Mouse (Mus musculus) G1E (cell line): ENCODE data around the gene Celf2. TPM values are rescaled to one million over a fixed set of nuclear protein-coding genes. Genes with fewer than 3 reads are reported as not detected.

Experiments
- ATAC-seq: 2 replicates; pipeline ENCODE4 v1.8.0; 2016; ENCODE audit warnings: mild to moderate bottlenecking; ENCODE audit not compliant: insufficient number of reproducible peaks, poor library complexity, low FRiP score, severe bottlenecking; ENCODE audit errors: extremely low read depth
- DNase-seq: peaks from one replicate; pipeline ENCODE4 v3.0.0; 2012; ENCODE audit warnings: low spot score
- H3K27me3 ChIP-seq: 2 replicates; pipeline ENCODE4 v1.6.1; 2012; ENCODE audit warnings: mild to moderate bottlenecking, low read length, inconsistent platforms; ENCODE audit not compliant: insufficient read depth
- H3K36me3 ChIP-seq: replicated peaks from 2 replicates; pipeline ENCODE3; 2012; ENCODE audit warnings: mild to moderate bottlenecking, inconsistent platforms
- H3K4me1 ChIP-seq: 2 replicates; pipeline ENCODE4 v1.6.1; 2012; ENCODE audit warnings: low read depth, low read length, inconsistent platforms, mixed read lengths; ENCODE audit not compliant: insufficient read depth
- H3K4me3 ChIP-seq: 2 replicates; pipeline ENCODE4 v1.5.1; 2012; ENCODE audit warnings: low read depth, mild to moderate bottlenecking, inconsistent platforms, low read length, moderate library complexity, mixed read lengths
- H3K9me3 ChIP-seq: replicated peaks from 2 replicates; pipeline ENCODE4 v1.6.1; 2012; ENCODE audit warnings: inconsistent platforms
- CTCF ChIP-seq: IDR thresholded peaks from 2 replicates; pipeline ENCODE4 v1.5.1; 2012; ENCODE audit warnings: low read depth, low read length, inconsistent platforms, mixed read lengths
- GATA1 ChIP-seq: IDR thresholded peaks from 2 replicates; pipeline ENCODE4 v1.6.1; 2012; ENCODE audit warnings: borderline replicate concordance, low read length, inconsistent platforms, mixed read lengths
- GATA2 ChIP-seq: IDR thresholded peaks from 2 replicates; pipeline ENCODE4 v1.6.1; 2012; ENCODE audit warnings: low read depth, low read length, inconsistent platforms, borderline replicate concordance
- POLR2AphosphoS5 ChIP-seq: IDR thresholded peaks from 2 replicates; pipeline ENCODE4 v1.6.1; 2012; ENCODE audit warnings: low read depth, low read length, inconsistent platforms; ENCODE audit not compliant: insufficient replicate concordance
- TAL1 ChIP-seq: conservative IDR thresholded peaks from 2 replicates; pipeline ENCODE4 v1.6.1; 2012; ENCODE audit warnings: low read depth, low read length, inconsistent platforms, mixed read lengths
- polyA plus RNA-seq: library from polyadenylated mRNA; stranded (reverse); fragments of >175 nt; gene quantifications from 2 replicates; pipeline ENCODE4 v1.2.3, GENCODE M21; 2012
- total RNA-seq, 2 experiments: library from RNA; stranded (forward) in 1 of 2; stranded (reverse) in 1 of 2; fragments of 200-1000 nt in 1 of 2; fragments of >200 nt in 1 of 2; fragmentation: Nextera tagmentation in 1 of 2; gene quantifications; 2 replicates each; pipeline ENCODE4 v1.2.3; 2014 to 2017

Gene Celf2
- total and polyA plus RNA-seq, 3 experiments = 0.86 to 45.1 (median 14.2) TPM

- H3K4me1 ChIP-seq = no peaks in the 10 kb centered on the region
- H3K36me3 ChIP-seq = no peaks in the 10 kb centered on the region
- ATAC-seq (no peak), DNase-seq (no peak)
- H3K27me3 ChIP-seq = no peaks in the 10 kb centered on the region
- no peaks in the 10 kb centered on the region for H3K9me3 ChIP-seq
- TF ChIP-seq POLR2AphosphoS5 = no peak
- TF ChIP-seq CTCF = no peak
- TF ChIP-seq GATA1 = no peak
- TF ChIP-seq GATA2 = no peak
- no peak for TF ChIP-seq TAL1
- no peak overlapping the region for H3K4me3 ChIP-seq
Measured at GRCm38 (mm10) chr2:7160108-7160507, 349.3 kb downstream of the Celf2 start.

- DNase-seq (no peak), ATAC-seq (no peak)
- Histone ChIP-seq H3K27me3 (peaks cover 3% of the 10 kb centered on the region; the same call in 1 of the 2 replicates), H3K4me1 (no peaks in the 10 kb centered on the region), H3K4me3 (no peak overlapping the region), H3K9me3 (no peaks in the 10 kb centered on the region), H3K36me3 (no peaks in the 10 kb centered on the region)
- TF ChIP-seq CTCF = no peak
- TF ChIP-seq GATA2 = no peak
- no peak for TF ChIP-seq TAL1
- no peak for TF ChIP-seq GATA1
- TF ChIP-seq POLR2AphosphoS5 = no peak
Measured at GRCm38 (mm10) chr2:7147303-7147702, 362.1 kb downstream of the Celf2 start.

- H3K4me1 ChIP-seq = no peaks in the 10 kb centered on the region
- no peaks in the 10 kb centered on the region for H3K36me3 ChIP-seq
- ATAC-seq (no peak), DNase-seq (no peak)
- H3K9me3 ChIP-seq = no peaks in the 10 kb centered on the region
- H3K4me3 ChIP-seq = no peak overlapping the region
- TF ChIP-seq CTCF = no peak
- peaks cover 3% of the 10 kb centered on the region; the same call in 1 of the 2 replicates for H3K27me3 ChIP-seq
Measured at GRCm38 (mm10) chr2:7145541-7146043, 363.8 kb downstream of the Celf2 start.

GRCm38 (mm10) chr2:7144871-7145270, 364.5 kb downstream of the Celf2 start:
- H3K36me3 ChIP-seq = no peaks in the 10 kb centered on the region
- TF ChIP-seq GATA2 = no peak
- TF ChIP-seq CTCF = no peak
- no peak for TF ChIP-seq POLR2AphosphoS5
- TF ChIP-seq GATA1 = no peak
- TF ChIP-seq TAL1 = no peak
- H3K27me3 ChIP-seq = peaks cover 3% of the 10 kb centered on the region; the same call in 1 of the 2 replicates
- no peak for ATAC-seq
- H3K9me3 ChIP-seq = no peaks in the 10 kb centered on the region
- H3K4me1 ChIP-seq = no peaks in the 10 kb centered on the region
- H3K4me3 ChIP-seq = no peak overlapping the region
- DNase-seq = no peak

GRCm38 (mm10) chr2:7123366-7123765, 386.0 kb downstream of the Celf2 start:
- no peak overlapping the region for H3K4me3 ChIP-seq
- H3K4me1 ChIP-seq = no peaks in the 10 kb centered on the region
- H3K27me3 ChIP-seq = no peaks in the 10 kb centered on the region
- no peak for TF ChIP-seq GATA2
- H3K9me3 ChIP-seq = no peaks in the 10 kb centered on the region
- no peaks in the 10 kb centered on the region for H3K36me3 ChIP-seq
- ATAC-seq (no peak), DNase-seq (no peak)

GRCm38 (mm10) chr2:7115801-7116200, 393.6 kb downstream of the Celf2 start:
- H3K27me3 ChIP-seq = no peaks in the 10 kb centered on the region
- no peaks in the 10 kb centered on the region for H3K9me3 ChIP-seq
- no peak for TF ChIP-seq POLR2AphosphoS5
- no peak for TF ChIP-seq GATA2
- TF ChIP-seq CTCF = no peak
- no peak for TF ChIP-seq TAL1
- TF ChIP-seq GATA1 = no peak
- DNase-seq = no peak
- H3K4me1 ChIP-seq = no peaks in the 10 kb centered on the region
- no peaks in the 10 kb centered on the region for H3K36me3 ChIP-seq
- ATAC-seq = no peak
- H3K4me3 ChIP-seq = no peak overlapping the region

GRCm38 (mm10) chr2:7115161-7115560, 394.2 kb downstream of the Celf2 start:
- H3K9me3 ChIP-seq = no peaks in the 10 kb centered on the region
- no peaks in the 10 kb centered on the region for H3K27me3 ChIP-seq
- H3K36me3 ChIP-seq = no peaks in the 10 kb centered on the region
- DNase-seq (no peak), ATAC-seq (no peak)
- H3K4me1 ChIP-seq = no peaks in the 10 kb centered on the region
- H3K4me3 ChIP-seq = no peak overlapping the region
- TF ChIP-seq GATA2 = no peak
- no peak for TF ChIP-seq GATA1
- TF ChIP-seq TAL1 = no peak
- no peak for TF ChIP-seq CTCF
- no peak for TF ChIP-seq POLR2AphosphoS5
